Mouse (Mus musculus): ENCODE measurements around the gene Adora1. TPM values are rescaled to one million over a fixed set of nuclear protein-coding genes. Genes with fewer than 3 reads are reported as not detected.

Gene Adora1
- total RNA-seq, 2 experiments from 2014 or later, result 0.61 to 0.78 TPM

- no peak for DNase-seq (ENCODE audit: low spot score in 2 of 2)
Observed at GRCm38 (mm10) chr1:134195117-134195516, 40.1 kb downstream of the Adora1 start.

- no peak for DNase-seq (ENCODE audit: low spot score in 2 of 2)
Observed at GRCm38 (mm10) chr1:134194298-134195022, 40.8 kb downstream of the Adora1 start.

GRCm38 (mm10) chr1:134193674-134194197 lies 41.5 kb downstream of the Adora1 start:
- no peak for DNase-seq (ENCODE audit: low spot score in 2 of 2)

- no peak for DNase-seq (ENCODE audit: low spot score in 2 of 2)
Observed at GRCm38 (mm10) chr1:134193126-134193525, 42.1 kb downstream of the Adora1 start, which contains the start of gene Mybph. Gene Mybph (plus strand): TSS chr1:134193448.

- DNase-seq (ENCODE audit: low spot score in 2 of 2), result no peak
Observed at GRCm38 (mm10) chr1:134192024-134192423, 43.2 kb downstream of the Adora1 start.

GRCm38 (mm10) chr1:134191192-134191591 lies 44.0 kb downstream of the Adora1 start:
- no peak for DNase-seq (ENCODE audit: low spot score in 2 of 2)

- DNase-seq (ENCODE audit: low spot score in 2 of 2), result no peak
Observed at GRCm38 (mm10) chr1:134188989-134189729, 46.1 kb downstream of the Adora1 start.

- no peak for DNase-seq (ENCODE audit: low spot score in 2 of 2)
Observed at GRCm38 (mm10) chr1:134188217-134188616, 47.0 kb downstream of the Adora1 start.

- no peak for DNase-seq (ENCODE audit: low spot score in 2 of 2)
Observed at GRCm38 (mm10) chr1:134184089-134184488, 51.1 kb downstream of the Adora1 start.

GRCm38 (mm10) chr1:134182025-134182424 lies 53.2 kb downstream of the Adora1 start, which contains the start of gene Chil1:
Gene Chil1 (plus strand): TSS chr1:134182176.
- DNase-seq (ENCODE audit: low spot score in 2 of 2), result no peak

- no peak for DNase-seq (ENCODE audit: low spot score in 2 of 2)
Observed at GRCm38 (mm10) chr1:134177976-134178375, 57.3 kb downstream of the Adora1 start.

GRCm38 (mm10) chr1:134173081-134173480 lies 62.1 kb downstream of the Adora1 start:
- no peak for DNase-seq (ENCODE audit: low spot score in 2 of 2)

- DNase-seq (ENCODE audit: low spot score in 2 of 2), result no peak
Observed at GRCm38 (mm10) chr1:134168985-134169697, 66.1 kb downstream of the Adora1 start.

GRCm38 (mm10) chr1:134168567-134168966 lies 66.7 kb downstream of the Adora1 start:
- no peak for DNase-seq (ENCODE audit: low spot score in 2 of 2)

- no peak for DNase-seq (ENCODE audit: low spot score in 2 of 2)
Observed at GRCm38 (mm10) chr1:134167416-134168305, 67.6 kb downstream of the Adora1 start.

GRCm38 (mm10) chr1:134166547-134166946 lies 68.7 kb downstream of the Adora1 start:
- no peak for DNase-seq (ENCODE audit: low spot score in 2 of 2)

- no peak for DNase-seq (ENCODE audit: low spot score in 2 of 2)
Observed at GRCm38 (mm10) chr1:134164454-134164853, 70.8 kb downstream of the Adora1 start.

- no peak for DNase-seq (ENCODE audit: low spot score in 2 of 2)
Observed at GRCm38 (mm10) chr1:134163476-134163875, 71.8 kb downstream of the Adora1 start.

GRCm38 (mm10) chr1:134162510-134163225 lies 72.6 kb downstream of the Adora1 start:
- no peak for DNase-seq (ENCODE audit: low spot score in 2 of 2)

- no peak for DNase-seq (ENCODE audit: low spot score in 2 of 2)
Observed at GRCm38 (mm10) chr1:134161399-134161798, 73.8 kb downstream of the Adora1 start.
